Mouse (Mus musculus) left cerebral cortex, postnatal 10 days (tissue): ENCODE results near the gene Tmem131. TPM values are rescaled to one million over a fixed set of nuclear protein-coding genes. Genes with fewer than 3 reads are reported as not detected.

Source experiments
- DNase-seq, 2 experiments: peaks; one replicate each; pipeline ENCODE4 v3.0.0; 2021 to 2022; ENCODE audit warnings: low spot score in 2 of 2, mixed read lengths in 1 of 2; ENCODE audit errors: extremely low spot score in 1 of 2
- intact Hi-C: fragments of 180-260 bp; cut with DNase I; formaldehyde crosslinking; loops from one replicate; pipeline ENCODE4 v1.15.1; 2025
- total RNA-seq, 2 experiments: library from RNA; stranded (reverse); gene quantifications; 2 replicates each; pipeline ENCODE4 v1.2.3; 2021

Gene Tmem131
- total RNA-seq, 2 experiments from 2014 or later: 61.2 to 63.6 TPM

GRCm38 (mm10) chr1:36811806-36812205 lies 131.7 kb downstream of the Tmem131 start:
- intact Hi-C loops: no loop called here

GRCm38 (mm10) chr1:36807782-36808565 lies 135.5 kb downstream of the Tmem131 start:
- intact Hi-C loops: no loop called here
- DNase-seq: no peak

More at GRCm38 (mm10) chr1:36811806-36812205, 131.7 kb downstream of the Tmem131 start:
- no peak for DNase-seq

DNA sequence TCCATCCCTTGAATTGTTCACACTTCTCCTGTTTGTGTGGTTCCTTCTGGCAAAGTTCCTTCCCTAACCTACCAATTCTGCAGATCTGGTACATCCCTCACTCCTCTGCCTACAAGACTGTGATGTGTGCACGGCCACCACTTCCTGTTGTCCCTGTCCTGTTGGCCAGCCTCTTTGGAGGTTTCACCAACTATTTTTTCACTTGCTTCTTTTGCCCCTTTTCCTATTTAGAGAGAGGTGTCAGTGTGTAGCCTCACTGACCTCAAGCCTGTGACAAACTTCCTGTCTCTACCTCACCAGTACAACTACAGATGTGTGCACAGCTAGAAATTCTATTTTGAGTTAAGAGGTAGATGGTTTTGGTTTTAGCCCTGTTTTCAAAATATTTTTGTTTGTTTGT lies 136.4 kb downstream of the Tmem131 start:
- no peak for DNase-seq
- intact Hi-C loops: no loop called here

DNA sequence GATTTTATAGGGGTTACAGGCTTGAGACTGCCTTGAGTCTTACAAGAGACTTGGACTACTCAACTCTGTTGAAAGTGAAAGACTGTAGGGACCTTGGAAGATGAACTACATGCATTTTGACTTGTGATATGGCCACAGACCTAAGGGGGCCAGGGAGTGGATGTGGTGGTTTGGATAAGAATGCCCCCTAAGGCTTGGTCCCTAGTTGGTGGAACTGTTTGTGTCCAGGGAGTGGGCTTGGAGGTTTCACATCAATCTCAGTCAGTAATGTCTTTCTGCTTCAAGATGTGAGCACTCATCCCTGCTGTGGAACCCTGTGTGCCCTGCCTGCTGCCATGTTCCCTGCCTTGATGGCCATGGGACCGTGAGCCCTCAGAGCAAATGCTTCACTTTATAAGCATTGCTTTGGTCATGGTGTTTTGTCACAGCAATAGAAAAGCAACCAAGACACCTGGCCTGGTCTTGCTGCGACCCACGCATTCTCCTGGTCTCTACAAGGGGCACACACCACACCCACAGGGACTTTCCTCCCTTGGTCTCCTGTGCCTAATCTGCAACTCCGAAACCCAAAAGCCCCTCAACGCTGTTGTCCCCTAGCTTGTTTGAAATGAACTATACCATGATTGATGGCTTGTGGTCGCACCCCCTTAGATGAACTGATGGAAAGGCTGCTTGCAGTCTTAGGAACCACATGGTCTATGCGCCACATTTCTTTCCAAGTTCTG lies 137.1 kb downstream of the Tmem131 start:
- DNase-seq: no peak
- intact Hi-C loops: no loop called here

DNA sequence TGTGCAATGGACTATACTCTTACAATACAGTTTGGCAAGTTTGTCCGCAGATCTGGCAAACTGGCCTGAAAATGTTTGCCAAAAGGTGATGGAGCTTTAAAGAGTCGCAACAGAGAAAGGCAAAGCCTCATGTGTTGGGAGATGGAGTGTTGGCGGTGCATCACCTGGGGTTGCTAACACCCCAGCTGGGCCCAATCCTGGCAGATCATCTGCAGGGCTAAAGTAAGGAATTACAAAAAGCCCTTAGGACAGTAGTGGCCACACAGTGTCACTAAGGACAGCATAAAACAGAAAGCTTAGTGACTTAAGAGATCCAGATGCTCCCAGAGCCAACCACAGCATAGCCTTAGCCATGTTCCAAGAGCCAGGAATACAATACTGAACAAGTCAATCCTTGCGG lies 138.6 kb downstream of the Tmem131 start:
- intact Hi-C loops: no loop called here

GRCm38 (mm10) chr1:36804259-36804658 lies 139.2 kb downstream of the Tmem131 start:
- intact Hi-C loops: no loop called here
- no peak for DNase-seq

More for the DNA sequence above, 138.6 kb downstream of the Tmem131 start:
- DNase-seq: no peak

DNA sequence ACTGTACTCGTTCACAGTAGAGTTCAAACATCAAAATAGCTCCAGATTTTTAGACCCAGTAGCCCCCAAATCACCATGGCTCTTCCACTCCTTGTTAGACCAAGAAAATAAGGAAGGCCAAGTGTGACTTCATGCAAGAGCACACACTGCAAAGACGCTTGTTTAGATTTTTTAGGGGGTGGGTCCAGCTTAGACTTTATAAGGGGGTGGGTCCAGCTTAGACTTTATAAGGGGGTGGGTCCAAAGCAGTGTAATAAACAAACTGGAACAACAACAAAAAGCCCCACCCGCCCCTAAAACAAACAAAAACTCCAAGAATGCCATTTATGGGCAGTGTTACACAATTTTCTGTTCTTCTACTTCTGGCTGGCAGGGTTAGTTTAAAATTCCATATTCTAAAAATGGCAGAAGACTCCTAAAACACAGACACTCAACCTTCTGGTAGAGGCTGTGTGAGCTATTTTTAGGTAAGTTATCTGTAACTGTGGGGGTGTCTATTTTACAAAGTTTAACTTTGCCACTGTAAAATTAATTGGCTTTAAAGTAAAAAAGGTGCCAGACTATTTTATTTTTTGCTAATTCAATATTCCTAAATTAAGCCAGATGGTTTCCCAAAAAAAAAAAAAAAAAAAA lies 143.0 kb downstream of the Tmem131 start:
- no peak for DNase-seq
- intact Hi-C loops: no loop called here

- DNase-seq: peak in 1 of 2 experiments; percentile 58
- intact Hi-C loops: no loop called here
Observed at GRCm38 (mm10) chr1:36797481-36797880, 146.0 kb downstream of the Tmem131 start.

DNA sequence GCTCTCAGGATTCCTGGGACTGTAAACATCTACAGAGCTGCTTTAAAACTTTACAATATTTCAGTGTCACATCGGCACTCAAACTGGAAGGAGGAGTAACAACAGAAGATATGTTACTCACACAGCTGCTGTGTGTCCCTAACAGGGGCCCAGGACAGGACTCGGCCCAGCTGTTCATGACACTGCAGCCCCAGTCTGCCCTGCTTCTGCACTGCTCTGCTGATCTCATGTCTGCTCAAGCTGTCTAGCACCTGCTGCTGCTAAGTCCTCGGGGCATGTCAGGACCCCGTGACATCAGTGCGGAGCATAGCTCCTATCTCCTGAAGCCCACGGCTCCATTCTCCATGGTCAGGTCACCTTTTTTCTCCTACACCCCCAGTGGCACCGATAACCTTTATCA lies 146.8 kb downstream of the Tmem131 start:
- intact Hi-C loops: no loop called here
- DNase-seq: no peak

GRCm38 (mm10) chr1:36789416-36789815 lies 154.1 kb downstream of the Tmem131 start:
- no peak for DNase-seq
- intact Hi-C loops: no loop called here

DNA sequence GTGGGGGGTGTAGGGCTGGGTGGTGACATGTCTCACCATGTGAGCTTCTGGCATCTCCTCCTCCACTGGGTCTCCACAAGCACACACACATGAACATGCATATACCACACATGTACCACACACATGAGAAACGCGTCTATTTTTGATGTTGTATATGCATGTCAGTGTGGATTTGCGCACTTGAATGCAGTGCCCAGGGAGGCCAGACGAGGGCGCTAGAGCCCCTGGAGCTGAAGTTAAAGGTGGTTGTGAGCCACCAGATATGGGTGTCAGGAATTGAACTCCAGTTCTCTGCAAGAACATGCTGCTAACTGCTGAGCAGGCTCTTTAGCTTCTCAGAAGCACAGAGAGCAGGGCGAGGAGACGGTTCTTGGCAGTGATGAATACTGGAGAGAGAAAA lies 157.1 kb downstream of the Tmem131 start:
- no peak for DNase-seq
- intact Hi-C loops: no loop called here

GRCm38 (mm10) chr1:36785238-36785641 lies 158.2 kb downstream of the Tmem131 start:
- peak; percentile 27 to 74 for DNase-seq
- intact Hi-C loops: no loop called here

DNA sequence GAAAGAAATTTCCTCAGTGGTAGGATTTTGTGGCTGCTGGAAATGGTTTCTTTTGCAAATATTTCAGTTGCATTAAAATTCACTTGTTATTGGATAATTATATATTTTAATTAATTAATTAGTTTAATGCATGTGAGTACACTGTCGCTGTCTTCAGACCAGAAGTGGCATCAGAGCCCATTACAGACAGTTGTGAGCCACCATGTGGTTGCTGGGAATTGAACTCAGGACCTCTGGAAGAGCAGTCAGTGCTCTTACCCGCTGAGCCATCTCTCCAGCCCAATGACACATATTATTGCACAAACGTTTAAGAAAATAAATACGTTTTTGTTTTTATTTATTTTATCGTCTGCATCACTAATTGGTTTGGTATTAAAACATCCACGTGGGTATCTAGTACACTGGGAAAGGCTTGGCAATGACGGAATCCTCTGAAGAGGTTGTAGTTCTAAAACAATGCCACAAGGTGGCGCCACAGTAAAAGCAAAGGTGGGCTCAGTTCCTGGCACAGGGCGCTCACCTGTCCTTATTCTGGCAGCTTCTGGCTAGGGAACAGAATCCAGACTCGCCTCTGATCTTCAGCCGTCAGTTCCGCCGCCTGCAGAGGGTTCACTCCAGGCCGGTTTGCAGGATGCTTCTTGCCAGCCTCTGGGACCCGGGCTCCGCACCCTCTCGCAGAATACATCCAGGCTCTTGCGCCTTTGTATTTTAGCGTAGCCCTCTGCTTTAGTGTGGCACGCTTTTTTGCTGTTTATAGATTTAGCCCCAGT lies 158.9 kb downstream of the Tmem131 start:
- intact Hi-C loops: loop anchor here (5.0 kb wide), 1 partner anchor 468 kb away; no protein-coding TSS in a partner anchor
- DNase-seq: peak; percentile 83 to 85

GRCm38 (mm10) chr1:36782476-36782875 lies 161.0 kb downstream of the Tmem131 start:
- DNase-seq: no peak
- intact Hi-C loops: loop anchor here (5.0 kb wide), 1 partner anchor 470 kb away; no protein-coding TSS in a partner anchor

- DNase-seq: no peak
- intact Hi-C loops: loop anchor here (5.0 kb wide), 1 partner anchor 472 kb away; no protein-coding TSS in a partner anchor
Observed at GRCm38 (mm10) chr1:36780793-36781192, 162.7 kb downstream of the Tmem131 start.

DNA sequence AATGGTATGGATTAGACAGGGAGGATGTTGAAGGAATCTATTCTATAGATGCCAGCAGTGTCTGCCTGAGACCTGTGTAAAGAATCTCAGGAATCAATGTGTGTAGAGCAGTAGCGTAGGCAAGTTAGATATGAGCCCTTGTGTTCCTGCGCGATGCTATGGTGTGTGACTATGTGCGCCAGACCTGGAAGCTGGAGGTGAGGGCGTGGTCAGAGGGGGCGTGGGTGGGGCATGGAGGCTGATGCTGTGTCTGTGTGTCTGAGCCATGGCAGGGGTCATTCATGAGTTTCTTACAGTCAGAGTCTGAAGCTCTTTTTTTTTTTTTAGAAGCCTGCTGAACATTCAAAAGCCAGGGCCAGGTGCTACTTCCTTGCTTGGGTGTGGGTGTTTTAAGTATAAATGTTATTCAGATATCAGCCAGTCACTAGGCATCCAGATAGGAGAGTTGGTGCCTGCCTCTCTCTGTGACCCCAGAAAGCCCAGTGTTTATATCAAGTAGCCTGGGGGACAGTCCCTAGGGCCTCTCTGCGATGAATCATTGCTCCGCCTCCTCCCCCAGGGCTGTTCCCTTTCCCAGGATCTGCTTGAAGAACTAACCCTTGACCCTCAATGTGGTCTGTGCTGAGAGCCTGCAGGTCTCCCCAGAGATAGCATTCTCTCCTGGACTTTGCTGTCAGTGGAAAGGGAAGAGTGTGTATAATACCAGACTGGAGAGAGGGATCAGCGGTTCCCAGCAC lies 171.1 kb downstream of the Tmem131 start:
- DNase-seq: no peak
- intact Hi-C loops: no loop called here

DNA sequence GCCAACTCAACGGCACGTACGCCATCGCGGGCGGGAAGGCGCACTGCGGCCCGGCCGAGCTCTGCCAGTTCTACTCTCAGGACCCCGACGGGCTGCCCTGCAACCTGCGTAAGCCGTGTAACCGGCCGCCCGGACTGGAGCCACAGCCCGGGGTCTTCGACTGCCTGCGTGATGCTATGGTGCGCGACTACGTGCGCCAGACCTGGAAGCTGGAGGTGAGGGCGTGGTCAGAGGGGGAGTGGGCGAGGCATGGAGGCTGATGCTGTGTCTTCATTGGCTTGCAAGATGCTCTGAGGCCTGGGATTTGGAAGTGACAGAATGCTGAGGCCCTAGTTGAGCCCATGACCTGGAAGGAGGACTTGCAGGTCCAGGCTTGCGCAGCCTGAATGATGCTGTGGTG lies 172.5 kb downstream of the Tmem131 start:
- no peak for DNase-seq
- intact Hi-C loops: no loop called here

GRCm38 (mm10) chr1:36769951-36770350 lies 173.5 kb downstream of the Tmem131 start:
- intact Hi-C loops: no loop called here

More at GRCm38 (mm10) chr1:36769951-36770350, 173.5 kb downstream of the Tmem131 start:
- no peak for DNase-seq
